Mouse (Mus musculus) lung, postnatal 0 days (tissue): ENCODE results near the gene St8sia2. TPM values are rescaled to one million over a fixed set of nuclear protein-coding genes. Genes with fewer than 3 reads are reported as not detected.
"Not testable (repeated sequence)": the region's sequence is repeated elsewhere in the genome, so short reads cannot be mapped to it uniquely, and the experiment has no call there.

ENCODE experiments used
- ATAC-seq: fragments of 200-750 bp; cut with Nextera tagmentation; 2 replicates; pipeline ENCODE4 v1.8.0; 2017; ENCODE audit warnings: moderate library complexity
- DNase-seq: peaks from one replicate; pipeline ENCODE4 v3.0.0-alpha.2; 2016; ENCODE audit warnings: low spot score
- H3K27ac ChIP-seq: fragments of 300-500 bp; sonication (generic); 2 replicates; pipeline ENCODE4 v1.5.1; 2014; ENCODE audit warnings: antibody characterized with exemption, mild to moderate bottlenecking, low read length, mixed read lengths
- H3K27me3 ChIP-seq: fragments of 300-500 bp; sonication (generic); replicated peaks from 2 replicates; pipeline ENCODE4 v1.6.1; 2014; ENCODE audit warnings: low read length, mixed read lengths; ENCODE audit not compliant: insufficient read depth
- H3K36me3 ChIP-seq: fragments of 300-500 bp; sonication (generic); 2 replicates; pipeline ENCODE4 v1.6.1; 2014; ENCODE audit warnings: low read length, mixed read lengths; ENCODE audit not compliant: insufficient read depth
- H3K4me1 ChIP-seq: fragments of 300-500 bp; sonication (generic); 2 replicates; pipeline ENCODE4 v1.6.1; 2014; ENCODE audit warnings: antibody characterized with exemption, low read depth, low read length, mixed read lengths; ENCODE audit not compliant: insufficient read depth
- H3K4me2 ChIP-seq: fragments of 300-500 bp; sonication (generic); replicated peaks from 2 replicates; pipeline ENCODE4 v1.6.1; 2014; ENCODE audit warnings: low read depth, mild to moderate bottlenecking, low read length, moderate library complexity, mixed read lengths
- H3K4me3 ChIP-seq: fragments of 300-500 bp; sonication (generic); 2 replicates; pipeline ENCODE4 v1.5.1; 2014; ENCODE audit warnings: low read depth, low read length
- H3K9ac ChIP-seq: fragments of 300-500 bp; sonication (generic); replicated peaks from 2 replicates; pipeline ENCODE4 v1.6.1; 2014; ENCODE audit warnings: low read depth, mild to moderate bottlenecking
- H3K9me3 ChIP-seq: fragments of 300-500 bp; sonication (generic); 2 replicates; pipeline ENCODE4 v1.6.1; 2016; ENCODE audit warnings: low read length, mixed read lengths
- CTCF ChIP-seq: IDR thresholded peaks from 2 replicates; pipeline ENCODE4 v1.5.1; 2016; ENCODE audit warnings: antibody characterized with exemption, mild to moderate bottlenecking
- EP300 ChIP-seq: IDR thresholded peaks from 2 replicates; pipeline ENCODE4 v1.6.1; 2016; ENCODE audit warnings: antibody characterized with exemption, mild to moderate bottlenecking, control low read depth
- WGBS: fragments of 180-500 bp; shearing (Covaris S2); extraction: QIAGEN DNeasy Blood & Tissue Kit; methylation state at CpG from one replicate; pipeline ENCODE4 v1.1.7; 2014; 5-methylcytosine and 5-hydroxymethylcytosine counted together
- polyA plus RNA-seq: library from polyadenylated mRNA; unstranded; fragments of >200 nt; fragmentation: Nextera tagmentation; extraction: Ambion mirVana; gene quantifications from 2 replicates; pipeline ENCODE4 v1.2.1, GENCODE M21; 2015

St8sia2 gene
- polyA plus RNA-seq, 1 experiment from 2014 or later = 3.5 TPM

- no peaks in the 10 kb centered on the region for H3K4me1 ChIP-seq
- H3K27ac ChIP-seq = no peak overlapping the region
- H3K36me3 ChIP-seq = no peaks in the 10 kb centered on the region
- H3K9ac ChIP-seq = no peak overlapping the region
- ATAC-seq (no peak), DNase-seq (no peak)
- WGBS = 11% methylated on average over 1 of the region's 1 CpGs
- no peaks in the 10 kb centered on the region for H3K9me3 ChIP-seq
- TF ChIP-seq EP300 = no peak
- no peak for TF ChIP-seq CTCF
- no peak overlapping the region for H3K4me3 ChIP-seq
- H3K4me2 ChIP-seq = no peak overlapping the region
- 0 out of 2 replicates have a peak, but pooled peaks cover 5% of the 10 kb centered on the region for H3K27me3 ChIP-seq
These were observed 7.1 kb downstream of the St8sia2 start for GRCm38 (mm10) chr7:74006364-74006763.

- Histone ChIP-seq H3K4me3 (no peak overlapping the region), H3K4me2 (no peak overlapping the region), H3K36me3 (no peaks in the 10 kb centered on the region), H3K27ac (no peak overlapping the region), H3K9ac (no peak overlapping the region), H3K4me1 (no peaks in the 10 kb centered on the region), H3K9me3 (no peaks in the 10 kb centered on the region), H3K27me3 (no peaks in the 10 kb centered on the region)
- no peak for DNase-seq
- ATAC-seq = no peak
- WGBS = 81% methylated on average over 12 of the region's 12 CpGs
- TF ChIP-seq CTCF (no peak), EP300 (no peak)
These were observed 12.6 kb downstream of the St8sia2 start for GRCm38 (mm10) chr7:74000743-74001510.

GRCm38 (mm10) chr7:73989366-73989765 is 24.1 kb downstream of the St8sia2 start:
- Histone ChIP-seq H3K9ac (no peak overlapping the region), H3K4me3 (no peak overlapping the region), H3K27ac (no peak overlapping the region), H3K9me3 (no peaks in the 10 kb centered on the region), H3K27me3 (no peaks in the 10 kb centered on the region), H3K4me1 (no peaks in the 10 kb centered on the region), H3K36me3 (no peaks in the 10 kb centered on the region), H3K4me2 (no peak overlapping the region)
- no peak for ATAC-seq
- TF ChIP-seq CTCF = no peak
- TF ChIP-seq EP300 = no peak
- no peak for DNase-seq
- WGBS = 84% methylated on average over 2 of the region's 2 CpGs

GRCm38 (mm10) chr7:73972157-73972556 is 41.3 kb downstream of the St8sia2 start:
- not testable (repeated sequence) for H3K4me1 ChIP-seq, H3K27me3 ChIP-seq, H3K9me3 ChIP-seq, H3K4me3 ChIP-seq, ATAC-seq, H3K27ac ChIP-seq, H3K9ac ChIP-seq, H3K4me2 ChIP-seq, H3K36me3 ChIP-seq, DNase-seq
- WGBS = 29% methylated on average over 5 of the region's 5 CpGs

- Histone ChIP-seq H3K27ac (no peak overlapping the region), H3K4me3 (no peak overlapping the region), H3K27me3 (no peaks in the 10 kb centered on the region), H3K4me2 (no peak overlapping the region), H3K4me1 (no peaks in the 10 kb centered on the region), H3K9me3 (no peaks in the 10 kb centered on the region), H3K9ac (no peak overlapping the region), H3K36me3 (no peaks in the 10 kb centered on the region)
- WGBS = 89% methylated on average over 3 of the region's 3 CpGs
- ATAC-seq (no peak), DNase-seq (no peak)
- TF ChIP-seq CTCF (no peak), EP300 (no peak)
These were observed 48.3 kb downstream of the St8sia2 start for GRCm38 (mm10) chr7:73965164-73965563.

- ATAC-seq (no peak), DNase-seq (no peak)
- Histone ChIP-seq H3K4me2 (no peak overlapping the region), H3K4me1 (no peaks in the 10 kb centered on the region), H3K27me3 (no peaks in the 10 kb centered on the region), H3K36me3 (no peaks in the 10 kb centered on the region), H3K9ac (no peak overlapping the region), H3K4me3 (no peak overlapping the region), H3K9me3 (no peaks in the 10 kb centered on the region), H3K27ac (no peak overlapping the region)
- TF ChIP-seq EP300 = no peak
- TF ChIP-seq CTCF = no peak
- 75% methylated on average over 5 of the region's 5 CpGs for WGBS
These were observed 51.1 kb downstream of the St8sia2 start for GRCm38 (mm10) chr7:73962431-73962830.

GRCm38 (mm10) chr7:73954441-73954840 is 59.0 kb downstream of the St8sia2 start:
- Histone ChIP-seq H3K4me2 (no peak overlapping the region), H3K9ac (no peak overlapping the region), H3K27me3 (no peaks in the 10 kb centered on the region), H3K27ac (no peak overlapping the region), H3K36me3 (no peaks in the 10 kb centered on the region), H3K4me3 (no peak overlapping the region), H3K4me1 (no peaks in the 10 kb centered on the region), H3K9me3 (no peaks in the 10 kb centered on the region)
- TF ChIP-seq EP300 = no peak
- TF ChIP-seq CTCF = no peak
- DNase-seq (peak; percentile 19), ATAC-seq (no peak)
- 51% methylated on average over 5 of the region's 5 CpGs for WGBS
